8 mouse cellular contexts compared by ENCODE assay signal in the genomic region with DNA sequence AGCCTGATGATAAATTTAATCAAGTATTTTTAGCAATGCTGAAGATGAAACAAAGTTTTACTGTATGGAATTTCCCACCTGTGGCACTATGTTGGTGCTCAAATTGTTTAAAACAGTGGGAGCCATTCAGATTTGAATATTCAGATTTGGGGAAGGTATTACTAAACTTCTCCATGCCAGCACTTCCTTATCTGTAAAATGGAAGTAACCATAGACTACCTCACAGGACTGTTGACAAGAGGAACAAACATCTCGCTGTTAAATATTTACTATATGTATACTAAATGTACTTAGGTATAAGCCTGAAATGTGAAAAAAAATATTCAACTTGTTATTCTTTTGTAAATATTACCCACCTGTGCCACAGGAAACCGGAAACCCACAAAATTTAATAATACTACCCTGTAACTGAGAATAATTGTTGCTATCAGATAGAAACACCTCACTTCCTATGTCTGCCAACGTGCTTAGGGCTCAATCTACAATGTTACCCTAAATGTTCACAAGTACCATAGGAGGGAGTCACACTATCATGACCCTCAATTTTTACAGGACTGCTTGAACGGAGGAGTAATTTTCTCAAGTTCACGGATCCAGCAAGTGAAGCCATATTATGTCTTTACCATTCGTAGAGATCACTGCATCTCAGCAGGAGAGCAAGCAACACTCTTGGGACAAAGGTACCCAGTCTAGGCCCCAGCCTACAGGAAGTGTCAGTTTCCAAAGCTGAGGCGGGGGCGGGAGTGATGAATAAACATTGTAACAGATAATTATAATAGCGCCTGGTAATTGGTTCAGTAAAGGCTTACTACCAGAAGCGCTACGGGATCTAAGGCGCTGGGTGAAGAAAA. TPM values are rescaled to one million over a fixed set of nuclear protein-coding genes. Genes with fewer than 3 reads are reported as not detected.
DNase-seq lines count a peak whose midpoint lies in the region; ATAC-seq lines count a peak whose summit lies in the region.

No protein-coding gene starts in this region.

- intact Hi-C loops in heart, postnatal 14 days (cut with DNase I), result no loop called here

- ATAC-seq in heart, embryonic 15.5 days (replicated peaks; ENCODE audit: insufficient number of reproducible peaks, insufficient read depth, low FRiP score, low read depth), result no peak
- ATAC-seq in hindbrain, embryonic 12.5 days (ENCODE audit: low FRiP score), result peak; percentile 47

- H3K4me1 ChIP-seq in heart, embryonic 15.5 days (replicated peaks), result peaks cover 16% of the 10 kb centered on the region
- H3K4me1 ChIP-seq in hindbrain, embryonic 12.5 days, result peaks cover 8% of the 10 kb centered on the region
- peaks cover 23% of the 10 kb centered on the region for H3K4me1 ChIP-seq in midbrain, embryonic 10.5 days

- peak overlapping the region; percentile 83 for H3K27ac ChIP-seq in heart, embryonic 15.5 days
- H3K27ac ChIP-seq in hindbrain, embryonic 12.5 days, result peak overlapping the region; percentile 76
- peak overlapping the region; percentile 86 for H3K27ac ChIP-seq in midbrain, embryonic 10.5 days (replicated peaks)

- peak overlapping the region; percentile 79 for H3K4me2 ChIP-seq in heart, embryonic 15.5 days
- H3K4me2 ChIP-seq in hindbrain, embryonic 12.5 days (replicated peaks), result peak overlapping the region; percentile 92

- H3K27me3 ChIP-seq in heart, embryonic 15.5 days, result no peaks in the 10 kb centered on the region
- H3K27me3 ChIP-seq in hindbrain, embryonic 12.5 days, result no peaks in the 10 kb centered on the region
- no peaks in the 10 kb centered on the region for H3K27me3 ChIP-seq in midbrain, embryonic 10.5 days (ENCODE audit: low read depth, poor library complexity, severe bottlenecking)

- WGBS in heart, embryonic 15.5 days, result 14% methylated on average over 12 of the region's 12 CpGs
- 18% methylated on average over 12 of the region's 12 CpGs for WGBS in hindbrain, embryonic 12.5 days
- 17% methylated on average over 12 of the region's 12 CpGs for WGBS in midbrain, embryonic 10.5 days

- peak overlapping the region; percentile 91 for H3K9ac ChIP-seq in heart, embryonic 15.5 days
- H3K9ac ChIP-seq in hindbrain, embryonic 12.5 days, result peak overlapping the region; percentile 81

- peak overlapping the region; percentile 97 for H3K4me3 ChIP-seq in heart, embryonic 15.5 days
- H3K4me3 ChIP-seq in hindbrain, embryonic 12.5 days, result peak overlapping the region; percentile 79
- H3K4me3 ChIP-seq in midbrain, embryonic 10.5 days, result peak overlapping the region; percentile 89

- H3K36me3 ChIP-seq in heart, embryonic 15.5 days, result peaks cover 21% of the 10 kb centered on the region
- peaks cover 10% of the 10 kb centered on the region for H3K36me3 ChIP-seq in hindbrain, embryonic 12.5 days
- H3K36me3 ChIP-seq in midbrain, embryonic 10.5 days, result peaks cover 16% of the 10 kb centered on the region

- H3K9me3 ChIP-seq in heart, embryonic 15.5 days (replicated peaks), result no peaks in the 10 kb centered on the region
- no peaks in the 10 kb centered on the region for H3K9me3 ChIP-seq in hindbrain, embryonic 12.5 days (replicated peaks)
- no peaks in the 10 kb centered on the region for H3K9me3 ChIP-seq in midbrain, embryonic 10.5 days (replicated peaks)

- DNase-seq in heart, postnatal 14 days, result no peak
- peak; percentile 78 for DNase-seq in MEL-GATA-1-ER (ENCODE audit: extremely low read depth, low read depth)
- DNase-seq in midbrain, embryonic 10.5 days (ENCODE audit: low spot score), result no peak
- DNase-seq in urinary bladder, adult 18-20 months (ENCODE audit: low spot score in 2 of 2), result no peak
- no peak for DNase-seq in gastrocnemius, postnatal 10 days
- no peak for DNase-seq in layer of hippocampus, adult 8-10 months (ENCODE audit: low spot score in 2 of 2)

RNA-seq across cellular contexts. Expression of a gene that starts 0.6 kb away (rescaled TPM):
- 41.9 and 51.6 TPM in 2 replicates for polyA plus RNA-seq in heart, embryonic 15.5 days (2015; fragmentation: Nextera tagmentation; extraction: Ambion mirVana)
- total RNA-seq in heart, postnatal 14 days (2021), result 10 to 100 TPM; 63.2 to 65.6 TPM
- 34.7 and 36.0 TPM in 2 replicates for polyA plus RNA-seq in hindbrain, embryonic 12.5 days (2016; fragmentation: Nextera tagmentation; extraction: Ambion mirVana)
- polyA plus RNA-seq in midbrain, embryonic 10.5 days (2016; fragmentation: Nextera tagmentation; extraction: Ambion mirVana), result 25.1 and 26.0 TPM in 2 replicates
- 10 to 100 TPM; 36.3 to 39.5 TPM for total RNA-seq in gastrocnemius, postnatal 10 days (2021)
- 10 to 100 TPM; 32.0 to 44.8 (median 36.7) TPM for total RNA-seq in layer of hippocampus, adult 8-10 months (2022)

RNA-seq across cellular contexts. Expression of a gene that starts 12.6 kb away (rescaled TPM):
- polyA plus RNA-seq in heart, embryonic 15.5 days (2015; fragmentation: Nextera tagmentation; extraction: Ambion mirVana), result 1.1 and 1.9 TPM in 2 replicates
- total RNA-seq in heart, postnatal 14 days (2021), result not detected
- 39.3 and 46.1 TPM in 2 replicates for polyA plus RNA-seq in hindbrain, embryonic 12.5 days (2016; fragmentation: Nextera tagmentation; extraction: Ambion mirVana)
- 18.6 and 29.8 TPM in 2 replicates for polyA plus RNA-seq in midbrain, embryonic 10.5 days (2016; fragmentation: Nextera tagmentation; extraction: Ambion mirVana)
- under 1 TPM in 1 of 2 experiments, not detected in 1; 0.14 TPM for total RNA-seq in gastrocnemius, postnatal 10 days (2021)
- total RNA-seq in layer of hippocampus, adult 8-10 months (2022), result 10 to 100 TPM; 15.7 to 25.1 (median 18.7) TPM

RNA-seq across cellular contexts. Expression of a gene that starts 31.9 kb away (rescaled TPM):
- polyA plus RNA-seq in heart, embryonic 15.5 days (2015; fragmentation: Nextera tagmentation; extraction: Ambion mirVana), result 91.2 and 125 TPM in 2 replicates
- total RNA-seq in heart, postnatal 14 days (2021), result 10 to 100 TPM; 53.6 to 60.0 TPM
- 113 and 117 TPM in 2 replicates for polyA plus RNA-seq in hindbrain, embryonic 12.5 days (2016; fragmentation: Nextera tagmentation; extraction: Ambion mirVana)
- polyA plus RNA-seq in midbrain, embryonic 10.5 days (2016; fragmentation: Nextera tagmentation; extraction: Ambion mirVana), result 56.0 and 70.5 TPM in 2 replicates
- total RNA-seq in gastrocnemius, postnatal 10 days (2021), result 100 to 1,000 TPM; 115 to 167 TPM
- 10 to 100 TPM; 10.3 to 16.0 (median 13.4) TPM for total RNA-seq in layer of hippocampus, adult 8-10 months (2022)

RNA-seq across cellular contexts. Expression of a gene that starts 36.6 kb away (rescaled TPM):
- 196 and 285 TPM in 2 replicates for polyA plus RNA-seq in heart, embryonic 15.5 days (2015; fragmentation: Nextera tagmentation; extraction: Ambion mirVana)
- total RNA-seq in heart, postnatal 14 days (2021), result 100 to 1,000 TPM; 102 to 116 TPM
- 239 and 255 TPM in 2 replicates for polyA plus RNA-seq in hindbrain, embryonic 12.5 days (2016; fragmentation: Nextera tagmentation; extraction: Ambion mirVana)
- polyA plus RNA-seq in midbrain, embryonic 10.5 days (2016; fragmentation: Nextera tagmentation; extraction: Ambion mirVana), result 205 and 211 TPM in 2 replicates
- 100 to 1,000 TPM; 141 to 159 TPM for total RNA-seq in gastrocnemius, postnatal 10 days (2021)
- 100 to 1,000 TPM in 2 of 4 experiments, 10 to 100 TPM in 2; 88.3 to 116 (median 96.6) TPM for total RNA-seq in layer of hippocampus, adult 8-10 months (2022)

RNA-seq across cellular contexts. Expression of a gene that starts 45.8 kb away (rescaled TPM):
- polyA plus RNA-seq in heart, embryonic 15.5 days (2015; fragmentation: Nextera tagmentation; extraction: Ambion mirVana), result 7.7 and 11.0 TPM in 2 replicates
- 1 to 10 TPM; 6.2 to 6.5 TPM for total RNA-seq in heart, postnatal 14 days (2021)
- polyA plus RNA-seq in hindbrain, embryonic 12.5 days (2016; fragmentation: Nextera tagmentation; extraction: Ambion mirVana), result 5.1 and 5.2 TPM in 2 replicates
- 4.5 and 5.9 TPM in 2 replicates for polyA plus RNA-seq in midbrain, embryonic 10.5 days (2016; fragmentation: Nextera tagmentation; extraction: Ambion mirVana)
- 1 to 10 TPM; 3.1 to 5.5 TPM for total RNA-seq in gastrocnemius, postnatal 10 days (2021)
- total RNA-seq in layer of hippocampus, adult 8-10 months (2022), result 1 to 10 TPM; 2.0 to 6.5 (median 3.3) TPM

Comparison
In these comparisons a context has a peak if more than half of its experiments do, and no peak if none do; other contexts are left out.
1. RNA of a gene that starts 12.6 kb away (total RNA-seq): 15.7 to 25.1 TPM in layer of hippocampus, adult 8-10 months; 0.14 TPM in gastrocnemius, postnatal 10 days and not detected in heart, postnatal 14 days; every median in the first group is over 10 times any median in the second.
2. Peak in every context shown above with its lines, with median percentiles within 50 percentile points of each other: H3K27ac ChIP-seq and H3K4me3 ChIP-seq.